Mouse (Mus musculus) ES-CJ7 (cell line): Measurements from ENCODE around the gene Car5a.

Experiments used
- DNase-seq: peaks from one replicate; pipeline ENCODE4 v3.0.0; 2011; ENCODE audit warnings: low read depth, low spot score

Car5a gene

DNA sequence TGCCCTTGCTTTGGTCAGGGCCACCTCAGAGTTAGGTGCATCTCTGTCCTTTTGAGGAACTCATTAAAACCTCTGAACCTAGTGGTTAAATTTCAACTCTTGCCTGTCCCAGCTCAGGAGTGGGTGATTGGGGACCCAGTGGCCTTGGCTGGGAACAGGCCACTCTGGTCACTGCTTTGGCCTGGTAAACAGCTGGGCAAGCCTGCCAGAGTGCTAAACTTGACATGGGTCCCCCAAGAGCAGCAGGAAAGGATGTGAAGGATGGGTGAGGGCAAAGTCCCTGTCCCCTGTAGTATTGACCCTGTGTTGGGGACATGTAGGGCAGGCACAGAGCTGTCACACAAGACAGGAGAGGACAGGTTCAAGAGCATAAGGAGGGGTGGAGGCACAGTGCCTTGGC, at the start of gene Car5a:
TSS of gene Car5a (minus strand) at position 74 of the 400 bp plus-strand sequence.
- DNase-seq: no peak

GRCm38 (mm10) chr8:121992911-121993310, 48.2 kb upstream of the Car5a start:
- DNase-seq: no peak

GRCm38 (mm10) chr8:121991611-121992010, 46.9 kb upstream of the Car5a start:
- DNase-seq: no peak

GRCm38 (mm10) chr8:121990506-121991255, 46.0 kb upstream of the Car5a start:
- no peak for DNase-seq

GRCm38 (mm10) chr8:121987892-121988291, 43.2 kb upstream of the Car5a start:
- DNase-seq: no peak

- no peak for DNase-seq
Measured at GRCm38 (mm10) chr8:121985673-121986072, 41.0 kb upstream of the Car5a start.

- DNase-seq: no peak
Measured at GRCm38 (mm10) chr8:121981520-121981895, 36.8 kb upstream of the Car5a start.

GRCm38 (mm10) chr8:121980792-121981519, 36.3 kb upstream of the Car5a start:
- DNase-seq: no peak

DNA sequence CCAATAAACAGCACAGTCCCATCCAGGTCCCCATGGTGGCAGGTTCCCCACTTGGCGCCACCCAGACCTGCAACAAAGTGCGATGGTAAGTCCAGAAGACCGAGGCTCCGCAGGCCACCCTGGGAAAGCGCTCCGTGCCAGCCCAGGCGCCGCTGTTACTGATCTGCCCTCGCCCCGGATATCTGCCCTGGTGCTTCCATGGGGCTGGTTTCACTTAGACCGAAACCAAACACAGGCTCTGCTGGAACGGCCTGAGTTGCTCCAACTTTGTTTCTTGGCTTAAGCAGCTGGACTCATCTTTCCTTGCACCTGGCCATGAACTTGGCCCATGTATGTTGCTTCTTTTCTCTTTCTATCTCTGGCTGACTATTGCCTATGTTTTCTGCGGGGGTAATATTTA, 34.0 kb upstream of the Car5a start:
- DNase-seq: no peak

GRCm38 (mm10) chr8:121977819-121978590, 33.3 kb upstream of the Car5a start:
- DNase-seq: peak; percentile 79

GRCm38 (mm10) chr8:121973906-121974305, 29.2 kb upstream of the Car5a start:
- no peak for DNase-seq

DNA sequence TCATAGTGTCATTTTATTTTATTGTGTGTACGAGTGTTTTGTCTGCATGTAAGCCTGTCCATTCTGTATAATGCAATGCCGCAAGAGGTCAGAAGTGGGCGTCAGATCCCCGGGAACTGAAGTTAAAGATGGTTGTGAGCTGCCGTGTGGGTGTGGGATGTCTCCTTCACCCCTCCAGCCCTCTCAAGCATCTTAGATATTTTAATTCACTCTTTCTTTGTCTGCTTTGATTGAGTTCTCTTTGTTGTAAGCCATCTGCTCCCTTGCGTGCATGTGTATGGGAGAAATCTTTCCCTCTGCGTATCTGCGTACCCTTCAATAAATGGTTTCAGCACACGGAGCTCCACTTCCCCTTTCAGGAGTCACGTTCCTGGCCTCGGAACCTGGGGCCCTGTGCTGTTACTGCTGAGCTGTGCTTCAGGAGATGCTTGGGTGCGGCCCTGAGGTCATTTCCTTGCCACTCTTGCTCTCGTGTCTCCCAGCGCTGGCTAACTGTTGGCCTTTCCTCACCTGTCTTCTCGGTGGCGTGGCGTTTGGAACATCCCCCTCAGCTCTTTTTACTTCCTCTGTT, 26.9 kb upstream of the Car5a start:
- DNase-seq: peak; percentile 38

- no peak for DNase-seq
Measured at GRCm38 (mm10) chr8:121970225-121970624, 25.5 kb upstream of the Car5a start.

DNA sequence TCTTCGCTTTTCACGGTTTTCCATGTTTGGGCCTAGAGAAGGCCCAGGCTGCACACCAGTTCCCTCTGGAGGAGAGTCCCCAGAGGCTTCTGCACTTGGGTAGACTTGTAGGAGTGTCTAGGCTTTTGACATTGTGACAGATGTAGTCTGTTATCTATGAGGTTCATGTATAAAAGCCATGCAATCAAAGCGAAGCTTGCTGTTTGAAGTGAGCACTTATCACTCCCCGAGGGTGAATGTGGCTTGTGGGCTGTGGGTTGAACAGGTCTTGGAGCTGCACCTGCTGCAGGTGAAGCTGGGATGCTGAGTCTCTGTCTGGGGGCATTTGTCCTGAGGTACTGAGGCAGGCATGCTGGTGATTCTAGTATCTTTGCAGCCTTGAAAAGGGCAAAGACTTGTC, 23.8 kb upstream of the Car5a start:
- DNase-seq: no peak

DNA sequence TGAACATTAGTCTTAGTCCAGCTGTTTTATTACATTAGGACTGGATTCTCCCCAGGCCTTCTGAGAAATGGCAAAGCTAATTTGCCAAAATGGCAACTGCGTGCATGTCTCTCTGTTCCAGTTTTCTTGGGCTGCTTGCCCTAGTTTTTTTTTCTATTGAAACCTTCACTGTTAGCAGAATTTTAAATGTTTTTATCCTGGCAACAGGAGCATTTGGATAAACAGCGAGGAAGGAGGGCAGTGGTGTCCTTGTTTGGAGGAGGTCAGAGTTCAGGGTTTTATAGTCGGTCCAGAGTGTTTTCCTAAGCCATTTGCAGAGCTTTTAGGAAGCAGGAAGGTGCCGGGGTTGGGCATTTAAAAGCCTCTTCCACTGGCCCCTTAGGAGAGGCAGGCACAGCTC, 23.3 kb upstream of the Car5a start:
- DNase-seq: no peak

DNA sequence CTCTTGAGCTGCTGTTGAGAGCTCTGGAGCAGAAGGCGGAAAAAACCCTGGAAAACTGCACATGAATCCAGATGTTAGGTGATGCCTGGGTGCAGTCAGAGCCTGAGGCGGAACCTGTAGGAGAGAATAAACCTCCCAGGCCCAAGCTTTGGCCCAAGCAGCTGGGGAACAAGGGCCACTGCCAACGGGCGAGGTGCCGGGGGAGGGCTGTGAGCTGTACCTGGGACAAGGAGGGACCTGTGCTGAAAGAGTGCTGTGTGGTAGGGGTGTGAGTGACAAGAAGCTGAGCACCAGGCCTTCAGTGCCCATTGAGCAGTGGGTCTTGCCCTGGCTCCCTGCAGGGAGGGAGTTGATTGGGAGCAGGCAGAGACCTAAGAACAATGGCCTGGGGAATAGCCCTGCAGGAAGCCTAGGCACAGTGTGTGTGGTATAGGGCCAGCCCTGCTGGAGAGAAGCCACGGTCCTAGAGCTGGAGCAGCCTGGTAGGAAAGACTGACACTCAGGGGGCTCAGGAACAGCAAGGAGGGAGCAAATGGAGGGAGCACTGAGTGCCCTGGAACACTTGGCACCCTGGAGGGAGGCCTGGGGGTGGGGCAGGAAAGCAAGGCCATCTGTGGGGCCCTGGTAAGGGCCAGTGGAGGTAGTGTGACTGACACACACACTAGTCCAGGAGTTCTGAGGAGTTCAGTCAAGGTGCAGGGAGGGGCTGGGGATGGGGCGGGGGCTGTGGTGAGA, 22.2 kb upstream of the Car5a start:
- peak; percentile 64 for DNase-seq

DNA sequence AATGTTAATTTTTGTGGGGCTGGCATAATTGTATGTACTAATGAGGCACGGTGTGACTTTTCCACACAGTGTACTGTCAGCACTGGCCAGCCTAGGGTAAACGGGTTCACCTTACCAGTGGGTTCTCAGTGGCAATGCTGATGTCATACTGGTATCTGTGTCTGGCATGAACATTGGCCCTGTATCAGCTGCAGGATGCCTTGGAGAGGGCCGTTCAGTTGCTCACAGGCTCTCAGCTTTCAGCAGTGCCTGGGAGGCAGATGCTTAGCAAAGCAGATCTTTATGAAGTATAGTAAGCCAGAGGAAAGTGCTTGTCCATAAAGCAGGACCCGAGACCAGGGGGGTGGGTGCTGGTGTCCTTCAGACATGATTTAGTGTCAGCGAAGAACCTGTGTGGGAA, 21.4 kb upstream of the Car5a start:
- DNase-seq: no peak

- DNase-seq: no peak
Measured at GRCm38 (mm10) chr8:121964716-121965512, 20.2 kb upstream of the Car5a start.

GRCm38 (mm10) chr8:121962892-121963291, 18.2 kb upstream of the Car5a start:
- DNase-seq: no peak

GRCm38 (mm10) chr8:121958395-121958794, 13.7 kb upstream of the Car5a start:
- no peak for DNase-seq
